Mouse (Mus musculus): Measurements from ENCODE around the gene D430041D05Rik.

- TF ChIP-seq GATA1 (IDR thresholded peaks at IDR 0.05; ENCODE audit: low read length), result no peak
- TF ChIP-seq TAL1 (IDR thresholded peaks at IDR 0.05; ENCODE audit: low read length), result no peak
These were observed 78.1 kb downstream of the D430041D05Rik start for GRCm38 (mm10) chr2:104332707-104333106.

Measured in erythroblast, embryonic 14.5 days (primary cell).